Mouse (Mus musculus) E14TG2a.4 (cell line): ENCODE measurements around the gene Dcps.

Source experiments
- CTCF ChIP-seq: conservative IDR thresholded peaks from 2 replicates; pipeline ENCODE4 v1.5.1; 2014; ENCODE audit warnings: low read length
- NANOG ChIP-seq: IDR thresholded peaks from 2 replicates; pipeline ENCODE4 v1.6.1; 2014; ENCODE audit warnings: borderline replicate concordance, low read length, mixed read lengths

DNA sequence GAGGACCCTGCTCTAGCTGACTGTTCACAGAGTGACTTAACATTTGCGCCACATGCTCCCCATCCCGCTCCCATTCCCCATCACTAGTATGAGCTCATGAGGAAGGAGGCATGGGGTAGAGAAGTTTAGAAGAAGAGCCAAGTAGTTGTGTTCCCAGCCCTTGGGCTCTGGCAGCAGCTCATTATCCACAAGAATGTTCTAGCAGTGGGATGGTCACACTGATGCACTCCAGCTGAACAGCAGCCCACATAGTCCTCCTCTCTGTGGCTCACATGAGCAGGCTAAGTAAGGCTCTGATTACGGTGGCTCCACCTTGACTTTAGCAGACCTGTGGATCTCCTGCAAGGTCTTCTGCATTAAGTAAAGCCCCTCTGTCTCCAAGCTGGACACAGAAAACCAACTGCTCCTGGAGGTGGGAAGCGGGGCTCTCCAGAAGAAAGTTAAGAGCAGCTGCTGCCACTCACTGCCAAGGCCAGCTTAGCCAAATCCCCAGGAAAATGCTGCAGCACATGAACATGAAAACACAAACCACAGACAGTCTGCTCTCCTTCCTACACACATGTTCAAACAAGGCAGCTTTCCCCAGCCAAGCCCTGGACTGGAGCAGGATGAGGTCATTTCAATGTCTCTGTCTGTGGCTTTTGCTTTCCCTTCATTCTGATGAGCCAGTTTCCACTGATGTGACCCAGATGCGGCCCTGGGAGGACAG, 19.7 kb downstream of the Dcps start:
- TF ChIP-seq NANOG: no peak
- TF ChIP-seq CTCF: no peak
